Mouse (Mus musculus) urinary bladder, postnatal 4 days (tissue): ENCODE measurements around the gene Sh2d1b1.

Experiments
- DNase-seq, 2 experiments: peaks; one replicate each; pipeline ENCODE4 v3.0.0; 2021 to 2022; ENCODE audit warnings: low spot score in 2 of 2

The Sh2d1b1 gene

DNA sequence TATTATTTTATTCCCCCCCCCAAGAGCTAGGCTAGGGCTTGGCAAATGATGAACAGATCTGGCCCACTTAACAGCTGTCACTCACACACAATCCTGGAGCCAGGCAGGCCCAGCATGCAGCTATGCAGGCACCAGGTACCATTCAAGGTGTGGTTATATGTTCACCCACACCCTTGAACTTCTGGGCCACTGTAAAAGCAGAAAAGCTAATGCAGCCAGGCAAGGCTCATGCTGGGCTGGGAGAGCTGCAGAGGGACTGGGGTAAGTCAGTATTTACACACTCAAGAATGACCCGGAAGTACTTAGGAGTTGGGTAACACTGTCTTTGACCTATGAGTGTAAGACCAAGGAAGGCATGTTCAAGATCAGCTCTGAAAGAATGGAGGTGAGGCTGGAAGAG lies 47.2 kb downstream of the Sh2d1b1 start:
- no peak for DNase-seq

GRCm38 (mm10) chr1:170325277-170325676 lies 48.2 kb downstream of the Sh2d1b1 start:
- no peak for DNase-seq

GRCm38 (mm10) chr1:170331926-170332325 lies 54.8 kb downstream of the Sh2d1b1 start:
- DNase-seq = no peak

DNA sequence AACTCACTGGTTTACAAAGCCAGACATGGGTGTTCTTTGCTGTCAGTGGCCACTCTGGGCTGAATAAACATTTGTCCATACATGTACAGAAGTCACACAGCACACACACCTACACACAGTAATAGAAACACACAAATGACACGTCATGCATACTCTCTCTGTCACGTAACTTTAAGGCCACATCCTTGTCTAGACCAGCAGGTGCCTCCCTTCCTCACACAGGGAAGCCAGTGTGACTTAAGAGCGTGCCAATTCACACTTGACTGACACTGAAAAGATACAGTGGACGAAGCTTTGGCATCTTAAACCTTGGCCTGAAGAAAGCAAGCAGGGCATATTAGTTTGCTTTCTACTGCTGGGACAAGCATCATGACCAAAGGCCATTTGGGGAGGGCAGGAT lies 55.7 kb downstream of the Sh2d1b1 start:
- DNase-seq = no peak
